Mouse (Mus musculus): ENCODE measurements around the gene Rgs6.

GRCm38 (mm10) chr12:82572706-82573105 lies 15.4 kb upstream of the Rgs6 start:
- TF ChIP-seq CTCF (IDR thresholded peaks at IDR 0.05) (no peak), POLR2A (IDR thresholded peaks at IDR 0.05; ENCODE audit: insufficient read depth, low read depth, low read length) (no peak)

Data from heart, adult 2 months (tissue).